Mouse (Mus musculus) lung, embryonic 14.5 days (tissue): ENCODE data around the gene Olfr486. TPM values are rescaled to one million over a fixed set of nuclear protein-coding genes. Genes with fewer than 3 reads are reported as not detected.

Experiments used
- ATAC-seq: fragments of 200-750 bp; cut with Nextera tagmentation; 2 replicates; pipeline ENCODE4 v1.8.0; 2017; ENCODE audit warnings: mild to moderate bottlenecking, moderate TSS enrichment, moderate library complexity; ENCODE audit not compliant: insufficient read depth
- DNase-seq: peaks from one replicate; pipeline ENCODE4 v3.0.0-alpha.2; 2015
- H3K27ac ChIP-seq: fragments of 300-500 bp; sonication (generic); 2 replicates; pipeline ENCODE4 v1.5.1; 2014; ENCODE audit warnings: low read depth, mild to moderate bottlenecking, moderate library complexity
- H3K27me3 ChIP-seq: fragments of 300-500 bp; sonication (generic); 2 replicates; pipeline ENCODE4 v1.6.1; 2014; ENCODE audit warnings: low read length, control low read depth; ENCODE audit not compliant: insufficient read depth
- H3K36me3 ChIP-seq: fragments of 300-500 bp; sonication (generic); 2 replicates; pipeline ENCODE4 v1.6.1; 2014; ENCODE audit warnings: control low read depth; ENCODE audit not compliant: insufficient read depth
- H3K4me1 ChIP-seq: fragments of 300-500 bp; sonication (generic); 2 replicates; pipeline ENCODE4 v1.6.1; 2014; ENCODE audit warnings: antibody characterized with exemption, control low read depth; ENCODE audit not compliant: insufficient read depth
- H3K4me2 ChIP-seq: fragments of 300-500 bp; sonication (generic); 2 replicates; pipeline ENCODE4 v1.6.1; 2014; ENCODE audit warnings: mild to moderate bottlenecking
- H3K4me3 ChIP-seq: fragments of 300-500 bp; sonication (generic); 2 replicates; pipeline ENCODE4 v1.5.1; 2014; ENCODE audit warnings: low read depth, low read length
- H3K9ac ChIP-seq: fragments of 300-500 bp; sonication (generic); 2 replicates; pipeline ENCODE4 v1.6.1; 2014
- H3K9me3 ChIP-seq: fragments of 300-500 bp; sonication (generic); 2 replicates; pipeline ENCODE4 v1.6.1; 2016; ENCODE audit warnings: low read depth, low read length, control low read depth
- CTCF ChIP-seq: IDR thresholded peaks from 2 replicates; pipeline ENCODE4 v1.5.1; 2016; ENCODE audit warnings: antibody characterized with exemption, low read depth
- polyA plus RNA-seq: library from polyadenylated mRNA; unstranded; fragments of >200 nt; fragmentation: Nextera tagmentation; extraction: Ambion mirVana; gene quantifications from 2 replicates; pipeline ENCODE4 v1.2.1, GENCODE M21; 2014

The Olfr486 gene
- polyA plus RNA-seq, 1 experiment from 2014 or later, result not detected

DNA sequence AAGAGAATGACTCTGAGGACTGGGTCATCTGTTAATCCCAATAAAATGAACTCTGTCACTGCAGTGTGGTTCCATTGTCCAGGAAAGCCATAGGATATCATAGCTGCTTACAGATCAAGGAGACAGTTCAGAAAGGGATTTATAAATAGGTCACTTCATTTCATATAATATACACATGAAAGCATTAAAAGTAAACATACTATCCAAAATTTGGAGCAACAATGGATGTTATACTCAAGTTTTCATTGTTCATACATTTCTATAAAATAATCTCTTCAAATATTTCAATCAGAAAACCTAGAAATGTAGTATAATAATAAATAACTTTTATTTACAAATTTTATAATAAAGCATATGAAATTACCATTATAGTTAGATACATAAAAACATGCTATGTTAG is 12.8 kb downstream of the Olfr486 start, which contains the start of gene Olfr485:
TSS of gene Olfr485 (minus strand) at position 101 of the 400 bp plus-strand sequence.
- H3K9ac ChIP-seq, result no peak within 1 kb of the TSS
- H3K4me3 ChIP-seq, result no peak within 1 kb of the TSS
- H3K4me1 ChIP-seq, result no peaks in the 10 kb centered on the region
- DNase-seq (no peak), ATAC-seq (no peak)
- H3K27me3 ChIP-seq, result no peaks in the 10 kb centered on the region
- TF ChIP-seq CTCF, result no peak
- H3K36me3 ChIP-seq, result no peaks in the 10 kb centered on the region
- H3K4me2 ChIP-seq, result no peak within 1 kb of the TSS
- no peak within 1 kb of the TSS for H3K27ac ChIP-seq
- no peaks in the 10 kb centered on the region for H3K9me3 ChIP-seq

GRCm38 (mm10) chr7:108127349-108127748 is 45.2 kb downstream of the Olfr486 start, which contains the start of gene Olfr484:
Gene Olfr484 (minus strand): TSS chr7:108127449.
- ATAC-seq, result no peak
- no peaks in the 10 kb centered on the region for H3K36me3 ChIP-seq
- no peak within 1 kb of the TSS for H3K9ac ChIP-seq
- no peak within 1 kb of the TSS for H3K4me3 ChIP-seq
- TF ChIP-seq CTCF, result no peak
- no peak within 1 kb of the TSS for H3K4me2 ChIP-seq
- H3K27me3 ChIP-seq, result no peaks in the 10 kb centered on the region
- H3K9me3 ChIP-seq, result no peaks in the 10 kb centered on the region
- H3K4me1 ChIP-seq, result no peaks in the 10 kb centered on the region
- DNase-seq, result no peak
- H3K27ac ChIP-seq, result no peak within 1 kb of the TSS

Other genes starting within 250 kb of the Olfr486 start
- gene Olfr473, start 242.3 kb downstream of the Olfr486 start, polyA plus RNA-seq, result not detected in 2 replicates
- gene Olfr474, start 218.1 kb downstream of the Olfr486 start, polyA plus RNA-seq, result not detected in 2 replicates
- not detected in 2 replicates for gene Olfr476, start 207.9 kb downstream of the Olfr486 start, polyA plus RNA-seq
- gene Olfr477, start 186.0 kb downstream of the Olfr486 start, polyA plus RNA-seq, result not detected in 2 replicates
- not detected in 2 replicates for gene Olfr478, start 138.8 kb downstream of the Olfr486 start, polyA plus RNA-seq
- gene Olfr479, start 122.0 kb downstream of the Olfr486 start, polyA plus RNA-seq, result not detected in 2 replicates
- gene Olfr480, start 105.4 kb downstream of the Olfr486 start, polyA plus RNA-seq, result not detected in 2 replicates
- not detected in 2 replicates for gene Olfr481, start 92.9 kb downstream of the Olfr486 start, polyA plus RNA-seq
- gene Olfr482, start 75.2 kb downstream of the Olfr486 start, polyA plus RNA-seq, result 0.09 and 0.16 TPM in 2 replicates
- gene Olfr483, start 71.9 kb downstream of the Olfr486 start, polyA plus RNA-seq, result not detected in 2 replicates
- gene Olfr484, start 45.3 kb downstream of the Olfr486 start, polyA plus RNA-seq, result not detected in 2 replicates
- gene Olfr485, start 12.9 kb downstream of the Olfr486 start, polyA plus RNA-seq, result not detected in 2 replicates
- not detected in 2 replicates for gene Olfr487, start 41.9 kb upstream of the Olfr486 start, polyA plus RNA-seq
- not detected in 2 replicates for gene Olfr488, start 85.6 kb upstream of the Olfr486 start, polyA plus RNA-seq
- gene Olfr490, start 116.2 kb upstream of the Olfr486 start, polyA plus RNA-seq, result not detected in 2 replicates
- gene Olfr491, start 140.7 kb upstream of the Olfr486 start, polyA plus RNA-seq, result not detected in 2 replicates
- gene Olfr492, start 150.9 kb upstream of the Olfr486 start, polyA plus RNA-seq, result not detected in 2 replicates
- not detected in 2 replicates for gene Olfr493, start 174.2 kb upstream of the Olfr486 start, polyA plus RNA-seq
- gene Olfr494, start 192.6 kb upstream of the Olfr486 start, polyA plus RNA-seq, result not detected in 2 replicates
- gene Olfr495, start 220.4 kb upstream of the Olfr486 start, polyA plus RNA-seq, result not detected in 2 replicates
- gene Olfr497, start 247.7 kb upstream of the Olfr486 start, polyA plus RNA-seq, result not detected in 2 replicates